10 mouse cellular contexts compared by ENCODE assay signal in the genomic region with DNA sequence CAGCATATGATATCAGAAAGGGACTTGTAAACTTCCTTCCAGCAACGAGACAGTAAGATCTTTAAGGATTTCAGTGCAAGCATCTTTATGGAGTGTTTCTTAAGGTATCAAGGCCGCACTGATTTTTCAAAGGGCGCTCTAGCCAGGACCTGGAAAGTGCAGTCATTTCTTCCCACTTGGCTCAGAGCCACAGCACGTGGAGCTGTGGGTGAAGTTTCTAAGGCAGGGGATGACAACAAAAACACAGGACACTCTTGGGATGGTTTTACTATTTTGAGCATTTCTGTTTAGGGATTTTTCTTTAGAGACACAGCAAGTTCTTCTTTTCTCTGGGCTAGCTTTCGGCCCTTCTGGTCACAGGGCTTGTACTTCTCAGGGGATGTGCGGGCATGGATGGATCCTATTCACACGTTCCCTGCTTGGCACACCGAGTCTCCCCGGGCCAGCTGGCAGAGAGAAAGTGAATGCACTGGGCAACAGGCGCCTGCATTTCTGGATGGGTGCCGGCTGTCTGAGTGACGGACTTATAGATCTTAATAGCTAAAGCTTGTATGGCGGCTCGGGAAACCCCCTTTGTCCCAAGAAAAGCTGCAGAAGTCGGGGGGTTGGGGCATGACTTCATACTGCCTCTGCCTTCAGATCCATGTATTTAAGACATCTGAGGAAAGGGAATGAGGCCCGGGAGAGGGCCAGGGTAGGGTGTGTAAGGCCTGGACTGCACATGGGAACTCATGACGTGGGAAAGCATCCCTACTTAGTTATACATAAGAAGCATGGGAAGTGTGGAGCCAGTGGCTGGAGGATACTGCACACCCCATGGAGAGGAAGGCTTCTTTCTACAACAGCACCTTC.
DNase-seq lines count a peak whose midpoint lies in the region; ATAC-seq and TF ChIP-seq lines count a peak whose summit lies in the region.
"Had no signal": no experiment of that assay in that cellular context is flagged by ENCODE, and none has a peak within 500 bp of the region (broad histone marks: within the 10 kb centered on the region; RNA-seq: fewer than 3 reads in every experiment).

No protein-coding gene starts in this region.

- no peak overlapping the region for H3K9ac ChIP-seq in hindbrain, embryonic 14.5 days

- H3K4me1 ChIP-seq in hindbrain, embryonic 14.5 days (replicated peaks; ENCODE audit: control insufficient read depth, insufficient read depth, low read length): peaks cover 44% of the 10 kb centered on the region

- no peak overlapping the region for H3K4me3 ChIP-seq in hindbrain, embryonic 14.5 days (replicated peaks; ENCODE audit: low read length)

- no peaks in the 10 kb centered on the region for H3K36me3 ChIP-seq in hindbrain, embryonic 14.5 days (replicated peaks; ENCODE audit: control insufficient read depth, insufficient read depth)

- WGBS in hindbrain, embryonic 14.5 days: 55% methylated on average over 17 of the region's 17 CpGs

- TF ChIP-seq POLR2A in brain, embryonic 14.5 days (IDR thresholded peaks at IDR 0.05; ENCODE audit: borderline replicate concordance, extremely low read depth, insufficient read depth, insufficient read length, poor library complexity, severe bottlenecking): no peak

- H3K27ac ChIP-seq in hindbrain, embryonic 14.5 days: no peak overlapping the region; the same call in 1 of the 2 replicates
- H3K27ac ChIP-seq: kidney, postnatal 0 days; macrophage had no signal

- H3K27me3 ChIP-seq in hindbrain, embryonic 14.5 days (ENCODE audit: control insufficient read depth, insufficient read depth, low read length): no peaks in the 10 kb centered on the region

- TF ChIP-seq CTCF in brain, embryonic 14.5 days (IDR thresholded peaks at IDR 0.05; ENCODE audit: borderline replicate concordance, extremely low read depth, insufficient read depth, insufficient read length): no peak

- no peak overlapping the region for H3K4me2 ChIP-seq in hindbrain, embryonic 14.5 days (replicated peaks)

- H3K9me3 ChIP-seq in hindbrain, embryonic 14.5 days (ENCODE audit: control insufficient read depth, low read length): no peaks in the 10 kb centered on the region

- no peak for ATAC-seq in hindbrain, embryonic 14.5 days (ENCODE audit: low FRiP score)

- DNase-seq in layer of hippocampus, postnatal 10 days (ENCODE audit: low spot score in 2 of 2): peak; percentile 47 to 48
- DNase-seq in layer of hippocampus, postnatal 25 days (ENCODE audit: extremely low spot score in 1 of 2, low spot score in 1 of 2): no peak
- DNase-seq in brain, embryonic 14.5 days (ENCODE audit: low read depth): peak; percentile 94
- peak; percentile 81 to 89 for DNase-seq in cerebellum, postnatal 25 days
- DNase-seq in hindbrain, embryonic 14.5 days (ENCODE audit: low spot score): peak; percentile 63
- DNase-seq in urinary bladder, postnatal 14 days (ENCODE audit: low spot score): no peak
- DNase-seq in embryo, embryonic 9.5 days (ENCODE audit: extremely low spot score): no peak
- DNase-seq: embryo, embryonic 11 days had no signal

Comparison
In these comparisons a context has a peak if more than half of its experiments do, and no peak if none do; other contexts are left out.
1. DNase-seq: peak in layer of hippocampus, postnatal 10 days (2 of 2), brain, embryonic 14.5 days (single experiment), cerebellum, postnatal 25 days (2 of 2) and hindbrain, embryonic 14.5 days (single experiment); none in layer of hippocampus, postnatal 25 days (0 of 2), urinary bladder, postnatal 14 days (single experiment) and embryo, embryonic 9.5 days (single experiment).